Mouse (Mus musculus): ENCODE measurements around the gene Best1. TPM values are rescaled to one million over a fixed set of nuclear protein-coding genes. Genes with fewer than 3 reads are reported as not detected.

The Best1 gene
- total RNA-seq, 1 experiment from 2014 or later, result 0.97 TPM

- no peak for DNase-seq
Measured at GRCm38 (mm10) chr19:9957965-9958364, 43.5 kb downstream of the Best1 start.

- DNase-seq, result no peak
Measured at GRCm38 (mm10) chr19:9956624-9957388, 44.6 kb downstream of the Best1 start.

- DNase-seq, result no peak
Measured at GRCm38 (mm10) chr19:9955438-9955837, 46.0 kb downstream of the Best1 start.

GRCm38 (mm10) chr19:9954811-9955202 lies 46.6 kb downstream of the Best1 start:
- peak; percentile 20 for DNase-seq

- DNase-seq, result peak; percentile 75
Measured at GRCm38 (mm10) chr19:9954055-9954810, 47.2 kb downstream of the Best1 start.

GRCm38 (mm10) chr19:9952912-9953311 lies 48.5 kb downstream of the Best1 start:
- no peak for DNase-seq

- DNase-seq, result no peak
Measured at GRCm38 (mm10) chr19:9952390-9952789, 49.0 kb downstream of the Best1 start.

GRCm38 (mm10) chr19:9946986-9947385 lies 54.4 kb downstream of the Best1 start:
- DNase-seq, result no peak

- DNase-seq, result no peak
Measured at GRCm38 (mm10) chr19:9945800-9946564, 55.5 kb downstream of the Best1 start.

GRCm38 (mm10) chr19:9942539-9943533 lies 58.6 kb downstream of the Best1 start:
- DNase-seq, result no peak

GRCm38 (mm10) chr19:9941809-9942208 lies 59.6 kb downstream of the Best1 start:
- no peak for DNase-seq

- no peak for DNase-seq
Measured at GRCm38 (mm10) chr19:9940903-9941302, 60.5 kb downstream of the Best1 start.

- no peak for DNase-seq
Measured at GRCm38 (mm10) chr19:9939841-9940240, 61.6 kb downstream of the Best1 start.

GRCm38 (mm10) chr19:9938824-9939303 lies 62.6 kb downstream of the Best1 start:
- DNase-seq, result peak; percentile 77

- no peak for DNase-seq
Measured at GRCm38 (mm10) chr19:9938156-9938823, 63.1 kb downstream of the Best1 start.

- DNase-seq, result no peak
Measured at GRCm38 (mm10) chr19:9937428-9937827, 64.0 kb downstream of the Best1 start.

- DNase-seq, result no peak
Measured at GRCm38 (mm10) chr19:9936579-9936978, 64.9 kb downstream of the Best1 start.

All from adrenal gland, postnatal 25 days (tissue).